Mouse (Mus musculus) embryonic fibroblast, embryonic 13.5 days (primary cell): Measurements from ENCODE around the gene Slc39a11.

ENCODE experiments used
- CTCF ChIP-seq: IDR thresholded peaks from 2 replicates; pipeline ENCODE4 v1.5.1; 2011; ENCODE audit warnings: mild to moderate bottlenecking, control low read depth, low read length, moderate library complexity, borderline replicate concordance; ENCODE audit not compliant: insufficient read depth
- POLR2A ChIP-seq: IDR thresholded peaks from 2 replicates; pipeline ENCODE4 v1.6.1; 2011; ENCODE audit warnings: low read depth, mild to moderate bottlenecking, control low read depth, low read length, moderate library complexity

GRCm38 (mm10) chr11:113534341-113534740 is 115.5 kb downstream of the Slc39a11 start:
- no peak for TF ChIP-seq CTCF
- TF ChIP-seq POLR2A: no peak
